Mouse (Mus musculus) right cerebral cortex, adult 2 months (tissue): ENCODE data around the gene Spata13.

Experiments used
- DNase-seq, 2 experiments: peaks; one replicate each; pipeline ENCODE4 v3.0.0; 2021 to 2022; ENCODE audit warnings: low spot score in 2 of 2

Spata13 gene

GRCm38 (mm10) chr14:60639195-60639594 is 5.4 kb downstream of the Spata13 start:
- DNase-seq = no peak

- no peak for DNase-seq
Observed at GRCm38 (mm10) chr14:60641120-60641519, 7.3 kb downstream of the Spata13 start.

- DNase-seq = no peak
Observed at GRCm38 (mm10) chr14:60642131-60642530, 8.3 kb downstream of the Spata13 start.

- DNase-seq = no peak
Observed at GRCm38 (mm10) chr14:60643098-60643870, 9.5 kb downstream of the Spata13 start.

GRCm38 (mm10) chr14:60646373-60646772 is 12.6 kb downstream of the Spata13 start:
- DNase-seq = no peak

GRCm38 (mm10) chr14:60647885-60648284 is 14.1 kb downstream of the Spata13 start:
- DNase-seq = no peak

- DNase-seq = no peak
Observed at GRCm38 (mm10) chr14:60648956-60649355, 15.2 kb downstream of the Spata13 start.

GRCm38 (mm10) chr14:60653184-60653583 is 19.4 kb downstream of the Spata13 start:
- no peak for DNase-seq

GRCm38 (mm10) chr14:60653977-60654376 is 20.2 kb downstream of the Spata13 start:
- no peak for DNase-seq

- no peak for DNase-seq
Observed at GRCm38 (mm10) chr14:60654708-60655107, 20.9 kb downstream of the Spata13 start.

- peak; percentile 81 to 82 for DNase-seq
Observed at GRCm38 (mm10) chr14:60655941-60656700, 22.3 kb downstream of the Spata13 start.

GRCm38 (mm10) chr14:60656701-60657085 is 22.9 kb downstream of the Spata13 start:
- DNase-seq = no peak

- no peak for DNase-seq
Observed at GRCm38 (mm10) chr14:60657891-60658290, 24.1 kb downstream of the Spata13 start.

- DNase-seq = peak; percentile 87 to 90
Observed at GRCm38 (mm10) chr14:60659498-60659897, 25.7 kb downstream of the Spata13 start.

- DNase-seq = no peak
Observed at GRCm38 (mm10) chr14:60660591-60660990, 26.8 kb downstream of the Spata13 start.

GRCm38 (mm10) chr14:60661281-60661680 is 27.5 kb downstream of the Spata13 start:
- DNase-seq = no peak

- DNase-seq = no peak
Observed at GRCm38 (mm10) chr14:60663309-60663940, 29.6 kb downstream of the Spata13 start.

- no peak for DNase-seq
Observed at GRCm38 (mm10) chr14:60664641-60665040, 30.8 kb downstream of the Spata13 start.

- no peak for DNase-seq
Observed at GRCm38 (mm10) chr14:60665263-60665662, 31.5 kb downstream of the Spata13 start.

- no peak for DNase-seq
Observed at GRCm38 (mm10) chr14:60666252-60666651, 32.5 kb downstream of the Spata13 start.

- peak in 1 of 2 experiments; percentile 46 for DNase-seq
Observed at GRCm38 (mm10) chr14:60670191-60670590, 36.4 kb downstream of the Spata13 start.

GRCm38 (mm10) chr14:60671504-60671903 is 37.7 kb downstream of the Spata13 start:
- DNase-seq = no peak

- DNase-seq = no peak
Observed at GRCm38 (mm10) chr14:60675697-60676096, 41.9 kb downstream of the Spata13 start.
